Mouse (Mus musculus) hindbrain, postnatal 0 days (tissue): Measurements from ENCODE around the gene Islr. TPM values are rescaled to one million over a fixed set of nuclear protein-coding genes. Genes with fewer than 3 reads are reported as not detected.

ENCODE experiments used
- ATAC-seq: fragments of 200-750 bp; cut with Nextera tagmentation; 2 replicates; pipeline ENCODE4 v1.8.0; 2017; ENCODE audit warnings: mild to moderate bottlenecking, moderate TSS enrichment, moderate library complexity
- DNase-seq: peaks from one replicate; pipeline ENCODE4 v3.0.0-alpha.2; 2015; ENCODE audit warnings: low spot score
- H3K27ac ChIP-seq: fragments of 300-500 bp; sonication (generic); 2 replicates; pipeline ENCODE4 v1.5.1; 2014; ENCODE audit warnings: mild to moderate bottlenecking
- H3K27me3 ChIP-seq: fragments of 300-500 bp; sonication (generic); 2 replicates; pipeline ENCODE4 v1.6.1; 2014; ENCODE audit warnings: low read length, mixed read lengths; ENCODE audit not compliant: insufficient read depth
- H3K36me3 ChIP-seq: fragments of 300-500 bp; sonication (generic); 2 replicates; pipeline ENCODE4 v1.6.1; 2014; ENCODE audit warnings: low read length, mixed read lengths; ENCODE audit not compliant: insufficient read depth
- H3K4me1 ChIP-seq: fragments of 300-500 bp; sonication (generic); 2 replicates; pipeline ENCODE4 v1.6.1; 2014; ENCODE audit warnings: antibody characterized with exemption, low read length, mixed read lengths; ENCODE audit not compliant: insufficient read depth
- H3K4me2 ChIP-seq: fragments of 300-500 bp; sonication (generic); 2 replicates; pipeline ENCODE4 v1.6.1; 2014; ENCODE audit warnings: low read depth, mild to moderate bottlenecking, low read length, moderate library complexity, mixed read lengths
- H3K4me3 ChIP-seq: fragments of 300-500 bp; sonication (generic); 2 replicates; pipeline ENCODE4 v1.5.1; 2014; ENCODE audit warnings: low read length
- H3K9ac ChIP-seq: fragments of 300-500 bp; sonication (generic); replicated peaks from 2 replicates; pipeline ENCODE4 v1.6.1; 2014; ENCODE audit warnings: mild to moderate bottlenecking, low read length, moderate library complexity, mixed read lengths
- H3K9me3 ChIP-seq: fragments of 300-500 bp; sonication (generic); 2 replicates; pipeline ENCODE4 v1.6.1; 2016; ENCODE audit warnings: low read length, mixed read lengths
- CTCF ChIP-seq: IDR thresholded peaks from 2 replicates; pipeline ENCODE4 v1.5.1; 2016; ENCODE audit warnings: antibody characterized with exemption, control low read depth, low read depth
- WGBS: fragments of 180-500 bp; shearing (Covaris S2); extraction: QIAGEN DNeasy Blood & Tissue Kit; methylation state at CpG from one replicate; pipeline ENCODE4 v1.1.7; 2014; 5-methylcytosine and 5-hydroxymethylcytosine counted together
- polyA plus RNA-seq: library from polyadenylated mRNA; unstranded; fragments of >200 nt; fragmentation: Nextera tagmentation; extraction: Ambion mirVana; gene quantifications from 2 replicates; pipeline ENCODE4 v1.2.1, GENCODE M21; 2015
- total RNA-seq: library from RNA; depleted of rRNA; stranded (reverse); fragments of >200 nt; gene quantifications from 2 replicates; pipeline ENCODE4 v1.2.3, GENCODE M21; 2014

Islr gene
- total and polyA plus RNA-seq, 2 experiments from 2014 or later: 33.5 to 72.8 TPM

DNA sequence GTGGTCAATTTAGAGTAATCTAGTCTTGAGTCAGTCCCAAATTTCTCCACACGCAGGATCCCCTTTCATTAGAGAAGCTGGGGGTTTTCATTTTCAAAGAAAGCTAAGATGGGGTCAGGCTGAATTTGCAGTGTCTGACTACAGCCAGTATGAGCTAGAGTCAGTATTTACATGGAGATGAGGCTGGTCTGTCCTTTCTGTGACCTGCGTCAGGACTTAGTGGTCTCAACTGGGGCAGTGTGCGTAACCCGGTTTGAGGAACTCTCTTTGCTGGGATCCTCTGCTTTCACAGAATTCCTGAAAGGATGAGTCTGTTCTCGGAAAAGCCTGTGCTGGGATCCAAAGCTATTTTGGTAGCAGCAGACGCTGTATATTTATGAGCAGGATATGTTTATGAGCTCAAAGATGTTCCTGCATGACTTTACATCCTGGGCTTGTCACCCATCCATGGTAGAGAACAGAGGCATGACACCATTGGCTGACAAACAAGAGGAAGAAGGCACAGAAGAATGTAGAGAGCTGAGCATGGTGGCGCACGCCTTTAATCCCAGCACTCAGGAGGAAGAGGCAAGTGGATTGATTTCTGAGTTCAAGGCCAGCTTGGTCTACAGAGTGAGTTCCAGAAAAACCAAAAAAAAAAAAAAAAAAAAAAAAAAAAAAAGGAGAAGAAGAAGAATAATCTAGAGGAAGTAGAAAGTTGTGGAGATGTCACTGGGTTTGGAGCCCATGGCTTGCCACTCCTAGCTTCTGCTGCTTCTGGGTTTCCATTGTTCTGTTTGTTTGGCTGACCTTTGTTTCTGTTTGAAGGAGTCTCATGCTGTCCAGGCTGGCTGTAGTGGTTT is 5.6 kb upstream of the Islr start:
- Histone ChIP-seq H3K27me3 (no peaks in the 10 kb centered on the region), H3K9ac (no peak overlapping the region), H3K9me3 (no peaks in the 10 kb centered on the region), H3K4me1 (0 out of 2 replicates have a peak, but pooled peaks cover 4% of the 10 kb centered on the region), H3K4me2 (no peak overlapping the region), H3K36me3 (no peaks in the 10 kb centered on the region), H3K27ac (no peak overlapping the region), H3K4me3 (no peak overlapping the region)
- DNase-seq: no peak
- WGBS: 74% methylated on average over 8 of the region's 8 CpGs
- TF ChIP-seq CTCF: no peak
- ATAC-seq: no peak

DNA sequence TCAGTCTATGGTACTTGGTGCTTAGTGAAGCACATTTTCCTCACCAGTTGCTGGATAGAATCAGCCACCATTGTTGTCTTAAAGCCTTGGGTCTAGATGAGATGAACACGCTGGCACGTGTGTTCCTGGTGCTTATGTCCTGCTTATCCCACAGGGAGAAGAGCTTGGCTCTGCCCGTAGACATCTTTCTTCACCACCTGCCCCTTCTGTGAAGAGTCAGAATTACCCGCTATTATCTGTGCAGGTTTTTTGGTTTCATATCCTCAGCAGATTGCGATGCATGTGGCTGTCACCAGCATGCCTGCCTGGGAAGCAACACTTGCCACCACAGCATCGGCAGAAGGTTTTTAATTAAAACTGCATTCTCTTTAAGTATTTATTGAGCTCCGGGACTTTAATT is 1.9 kb upstream of the Islr start:
- Histone ChIP-seq H3K27me3 (peaks cover 25% of the 10 kb centered on the region), H3K36me3 (no peaks in the 10 kb centered on the region), H3K9me3 (no peaks in the 10 kb centered on the region), H3K4me1 (0 out of 2 replicates have a peak, but pooled peaks cover 4% of the 10 kb centered on the region), H3K4me2 (no peak overlapping the region), H3K4me3 (no peak overlapping the region), H3K9ac (no peak overlapping the region), H3K27ac (no peak overlapping the region)
- ATAC-seq: no peak
- TF ChIP-seq CTCF: no peak
- WGBS: 54% methylated on average over 7 of the region's 7 CpGs
- peak; percentile 40 for DNase-seq

DNA sequence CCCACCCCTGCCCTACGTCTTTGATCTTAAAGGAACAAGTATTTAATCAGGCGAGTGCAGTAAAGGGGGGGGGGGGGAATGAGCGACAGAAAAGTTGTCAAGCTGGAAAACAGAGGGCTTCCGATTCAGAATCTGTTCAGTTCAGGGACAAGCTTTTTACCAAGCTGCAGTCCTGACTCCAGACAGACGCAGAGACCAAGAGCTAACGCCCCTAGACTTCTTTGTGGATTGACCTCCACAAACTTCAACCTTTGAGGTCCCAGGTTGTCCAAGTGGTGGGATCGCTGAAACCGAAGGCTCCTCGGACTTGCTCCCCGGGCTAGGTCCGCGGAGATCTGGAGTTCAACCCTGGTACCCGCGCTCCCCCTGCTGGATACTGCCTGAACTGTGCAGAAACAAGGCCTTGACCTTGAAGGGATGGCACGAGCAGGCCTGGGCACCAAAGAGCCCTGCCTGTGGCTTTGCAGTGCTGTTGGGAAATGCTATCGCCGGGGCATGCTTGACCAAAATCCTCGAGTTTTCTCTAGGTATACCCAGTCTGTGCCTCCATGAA is 418 bp upstream of the Islr start:
- peak; percentile 96 for TF ChIP-seq CTCF
- 0 out of 2 replicates have a peak, but pooled peaks cover 4% of the 10 kb centered on the region for H3K4me1 ChIP-seq
- peak; percentile 61 for ATAC-seq
- DNase-seq: peak; percentile 92
- peaks cover 40% of the 10 kb centered on the region for H3K27me3 ChIP-seq
- H3K4me2 ChIP-seq: peak overlapping the region; percentile 49
- H3K9ac ChIP-seq: no peak overlapping the region
- 5% methylated on average over 18 of the region's 18 CpGs for WGBS
- H3K27ac ChIP-seq: 0 out of 2 replicates have a peak overlapping the region, but pooled peaks have one; percentile 78
- H3K36me3 ChIP-seq: no peaks in the 10 kb centered on the region
- no peaks in the 10 kb centered on the region for H3K9me3 ChIP-seq
- H3K4me3 ChIP-seq: peak overlapping the region; percentile 26

DNA sequence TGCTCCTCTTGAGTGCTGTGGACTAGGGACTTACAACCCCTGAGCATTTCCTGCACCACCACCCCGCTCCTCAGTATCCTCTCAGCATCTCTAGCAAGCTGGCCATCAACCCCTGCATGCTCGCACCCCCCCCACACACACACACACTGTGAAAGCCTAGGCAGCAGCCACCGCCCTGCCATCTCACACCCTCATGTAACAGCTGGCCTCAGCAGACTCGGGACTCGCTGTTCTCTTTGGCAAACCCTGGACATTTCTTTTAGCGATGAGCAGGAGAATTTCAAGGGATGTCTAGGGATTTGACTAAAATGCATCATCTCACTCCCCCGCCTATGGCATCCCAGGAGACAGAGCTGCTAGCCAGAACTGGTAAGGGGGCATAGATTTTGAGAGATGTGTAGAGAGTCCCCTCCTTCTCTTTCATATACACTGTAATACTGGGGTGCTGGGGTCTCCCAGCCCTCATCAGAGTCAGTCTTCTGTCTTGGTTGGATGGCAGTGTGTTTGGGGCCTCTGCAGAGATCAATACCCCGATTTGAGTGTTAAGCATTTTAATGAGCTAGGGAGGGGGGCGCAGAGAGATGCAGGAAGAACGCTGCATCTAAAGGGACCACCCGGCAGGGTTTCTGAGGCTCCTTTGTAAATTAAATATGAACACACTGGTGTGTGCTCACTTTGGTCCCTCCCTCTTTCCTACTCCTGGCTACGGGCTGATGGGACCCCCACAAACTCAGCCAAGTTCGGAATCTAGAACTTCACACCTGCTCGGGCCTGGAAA is 1.2 kb downstream of the Islr start:
- Histone ChIP-seq H3K4me1 (peaks cover 18% of the 10 kb centered on the region; the same call in 1 of the 2 replicates), H3K27me3 (peaks cover 49% of the 10 kb centered on the region), H3K27ac (peak overlapping the region; percentile 78), H3K4me3 (peak overlapping the region; percentile 33), H3K4me2 (peak overlapping the region; percentile 49), H3K36me3 (no peaks in the 10 kb centered on the region), H3K9me3 (no peaks in the 10 kb centered on the region), H3K9ac (peak overlapping the region; percentile 44; the same call in 1 of the 2 replicates)
- no peak for TF ChIP-seq CTCF
- no peak for ATAC-seq
- DNase-seq: peak; percentile 38
- WGBS: 7% methylated on average over 14 of the region's 14 CpGs

DNA sequence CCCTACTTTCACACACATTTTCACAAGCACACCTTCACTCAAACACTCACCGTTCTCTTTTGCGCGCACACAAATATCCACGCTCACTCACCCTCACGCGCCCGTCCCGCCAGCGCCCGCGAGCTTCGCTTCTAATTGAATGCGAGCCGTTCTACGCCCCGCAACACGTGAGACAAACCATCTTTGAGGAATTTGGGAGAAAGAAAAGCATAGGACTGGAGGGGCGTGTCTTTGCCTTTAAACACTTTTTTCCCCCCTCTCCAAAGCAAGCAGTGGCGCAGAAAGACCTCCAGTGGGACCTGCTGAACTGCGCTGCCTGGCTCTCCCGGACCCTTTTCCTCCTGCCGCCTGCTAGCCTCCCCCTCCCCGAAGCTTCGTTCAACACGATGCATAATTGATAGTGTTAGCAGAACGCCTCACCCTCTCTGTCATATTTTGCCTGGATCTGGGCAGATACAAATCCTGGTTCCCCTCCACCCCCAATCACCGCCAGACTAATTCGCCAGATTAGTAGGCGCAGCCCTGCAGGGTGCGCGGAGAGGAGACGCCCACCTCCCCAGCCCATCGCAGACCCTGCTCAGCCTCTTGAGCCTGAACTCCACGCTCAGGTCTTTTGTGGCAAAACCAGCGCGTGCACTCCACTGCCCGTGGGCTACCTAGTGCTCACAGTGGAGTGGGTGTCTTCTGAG is 2.1 kb downstream of the Islr start:
- Histone ChIP-seq H3K4me3 (peak overlapping the region; percentile 33), H3K27ac (peak overlapping the region; percentile 78), H3K4me1 (peaks cover 19% of the 10 kb centered on the region; the same call in 1 of the 2 replicates), H3K4me2 (peak overlapping the region; percentile 49), H3K9ac (peak overlapping the region; percentile 44), H3K9me3 (no peaks in the 10 kb centered on the region), H3K27me3 (peaks cover 49% of the 10 kb centered on the region), H3K36me3 (no peaks in the 10 kb centered on the region)
- no peak for TF ChIP-seq CTCF
- ATAC-seq (no peak), DNase-seq (peak; percentile 47)
- WGBS: under 1% methylated on average over 37 of the region's 37 CpGs
